Mouse (Mus musculus) ES-Bruce4 (cell line): ENCODE data around the gene Olfr1360.

Experiments
- CTCF ChIP-seq: IDR thresholded peaks from one replicate; pipeline ENCODE4 v1.8.1; 2011; ENCODE audit warnings: low read depth, low read length
- EP300 ChIP-seq: IDR thresholded peaks from 2 replicates; pipeline ENCODE4 v1.6.1; 2011; ENCODE audit warnings: low read depth, low read length; ENCODE audit not compliant: insufficient read depth
- POLR2A ChIP-seq: IDR thresholded peaks from one replicate; pipeline ENCODE4 v1.8.1; 2011; ENCODE audit warnings: low read length; ENCODE audit not compliant: insufficient read depth

GRCm38 (mm10) chr13:21715131-21715863 lies 38.1 kb upstream of the Olfr1360 start:
- TF ChIP-seq EP300 (no peak), POLR2A (peak; percentile 19), CTCF (no peak)
